Mouse (Mus musculus) forebrain, embryonic 16.5 days (tissue): ENCODE results near the gene Tbc1d9. TPM values are rescaled to one million over a fixed set of nuclear protein-coding genes. Genes with fewer than 3 reads are reported as not detected.

Source experiments
- ATAC-seq: fragments of 200-750 bp; cut with Nextera tagmentation; 2 replicates; pipeline ENCODE4 v1.8.0; 2017; ENCODE audit warnings: mild to moderate bottlenecking, moderate library complexity
- H3K27ac ChIP-seq: fragments of 300-500 bp; sonication (generic); 2 replicates; pipeline ENCODE4 v1.5.1; 2014; ENCODE audit warnings: low read length, control low read depth
- H3K27me3 ChIP-seq: fragments of 300-500 bp; sonication (generic); replicated peaks from 2 replicates; pipeline ENCODE4 v1.6.1; 2014; ENCODE audit warnings: low read length; ENCODE audit not compliant: control insufficient read depth, insufficient read depth
- H3K36me3 ChIP-seq: fragments of 300-500 bp; sonication (generic); 2 replicates; pipeline ENCODE4 v1.6.1; 2014; ENCODE audit not compliant: control insufficient read depth, insufficient read depth
- H3K4me1 ChIP-seq: fragments of 300-500 bp; sonication (generic); replicated peaks from 2 replicates; pipeline ENCODE4 v1.6.1; 2014; ENCODE audit warnings: low read length; ENCODE audit not compliant: control insufficient read depth, insufficient read depth
- H3K4me2 ChIP-seq: fragments of 300-500 bp; sonication (generic); 2 replicates; pipeline ENCODE4 v1.6.1; 2014; ENCODE audit warnings: mild to moderate bottlenecking, low read length, control low read depth
- H3K4me3 ChIP-seq: fragments of 300-500 bp; sonication (generic); replicated peaks from 2 replicates; pipeline ENCODE4 v1.5.1; 2014; ENCODE audit warnings: mild to moderate bottlenecking, low read length, control low read depth
- H3K9ac ChIP-seq: fragments of 300-500 bp; sonication (generic); replicated peaks from 2 replicates; pipeline ENCODE4 v1.6.1; 2014; ENCODE audit warnings: low read depth, low read length, control low read depth
- H3K9me3 ChIP-seq: fragments of 300-500 bp; sonication (generic); 2 replicates; pipeline ENCODE4 v1.6.1; 2016; ENCODE audit warnings: low read length; ENCODE audit not compliant: control insufficient read depth
- WGBS: fragments of 180-500 bp; shearing (Covaris S2); extraction: QIAGEN DNeasy Blood & Tissue Kit; methylation state at CpG from one replicate; pipeline ENCODE4 v1.1.7; 2014; 5-methylcytosine and 5-hydroxymethylcytosine counted together
- polyA plus RNA-seq: library from polyadenylated mRNA; unstranded; fragments of >200 nt; fragmentation: Nextera tagmentation; extraction: Ambion mirVana; gene quantifications from 2 replicates; pipeline ENCODE4 v1.2.1, GENCODE M21; 2015

Tbc1d9 gene
- polyA plus RNA-seq, 1 experiment from 2014 or later: 15.1 TPM

- 0 out of 2 replicates have a peak, but pooled peaks have one; percentile 13 for ATAC-seq
- no peak overlapping the region for H3K4me2 ChIP-seq
- no peaks in the 10 kb centered on the region for H3K27me3 ChIP-seq
- no peak overlapping the region for H3K27ac ChIP-seq
- no peaks in the 10 kb centered on the region for H3K36me3 ChIP-seq
- peaks cover 18% of the 10 kb centered on the region for H3K4me1 ChIP-seq
- 39% methylated on average over 6 of the region's 6 CpGs for WGBS
- H3K9me3 ChIP-seq: no peaks in the 10 kb centered on the region
- no peak overlapping the region for H3K9ac ChIP-seq
- H3K4me3 ChIP-seq: no peak overlapping the region
Measured at GRCm38 (mm10) chr8:83196088-83196487, 30.9 kb downstream of the Tbc1d9 start.

- H3K36me3 ChIP-seq: no peaks in the 10 kb centered on the region
- H3K9me3 ChIP-seq: no peaks in the 10 kb centered on the region
- H3K4me2 ChIP-seq: no peak overlapping the region
- WGBS: 65% methylated on average over 8 of the region's 8 CpGs
- peaks cover 20% of the 10 kb centered on the region for H3K4me1 ChIP-seq
- no peaks in the 10 kb centered on the region for H3K27me3 ChIP-seq
- no peak overlapping the region for H3K27ac ChIP-seq
- no peak for ATAC-seq
- H3K9ac ChIP-seq: no peak overlapping the region
- H3K4me3 ChIP-seq: no peak overlapping the region
Measured at GRCm38 (mm10) chr8:83199715-83200114, 34.6 kb downstream of the Tbc1d9 start.

GRCm38 (mm10) chr8:83200191-83201177 is 35.3 kb downstream of the Tbc1d9 start:
- no peak; the same call in 1 of the 2 replicates for ATAC-seq
- Histone ChIP-seq H3K4me2 (no peak overlapping the region), H3K9me3 (no peaks in the 10 kb centered on the region), H3K27ac (0 out of 2 replicates have a peak overlapping the region, but pooled peaks have one; percentile 36), H3K9ac (no peak overlapping the region), H3K4me1 (peaks cover 20% of the 10 kb centered on the region), H3K4me3 (no peak overlapping the region), H3K36me3 (no peaks in the 10 kb centered on the region), H3K27me3 (no peaks in the 10 kb centered on the region)
- WGBS: 78% methylated on average over 16 of the region's 16 CpGs

- Histone ChIP-seq H3K27me3 (no peaks in the 10 kb centered on the region), H3K4me2 (no peak overlapping the region), H3K27ac (no peak overlapping the region), H3K9me3 (no peaks in the 10 kb centered on the region), H3K9ac (no peak overlapping the region), H3K4me1 (peaks cover 16% of the 10 kb centered on the region), H3K36me3 (no peaks in the 10 kb centered on the region), H3K4me3 (no peak overlapping the region)
- 83% methylated on average over 11 of the region's 11 CpGs for WGBS
- ATAC-seq: no peak
Measured at GRCm38 (mm10) chr8:83202946-83203345, 37.8 kb downstream of the Tbc1d9 start.

GRCm38 (mm10) chr8:83205907-83206306 is 40.8 kb downstream of the Tbc1d9 start:
- Histone ChIP-seq H3K27me3 (no peaks in the 10 kb centered on the region), H3K4me2 (no peak overlapping the region), H3K9ac (no peak overlapping the region), H3K27ac (peak overlapping the region; percentile 64; the same call in 1 of the 2 replicates), H3K36me3 (no peaks in the 10 kb centered on the region), H3K9me3 (no peaks in the 10 kb centered on the region), H3K4me1 (peaks cover 6% of the 10 kb centered on the region; the same call in 1 of the 2 replicates), H3K4me3 (no peak overlapping the region)
- 63% methylated on average over 7 of the region's 7 CpGs for WGBS
- ATAC-seq: peak; percentile 59

GRCm38 (mm10) chr8:83209581-83209980 is 44.4 kb downstream of the Tbc1d9 start:
- no peak overlapping the region for H3K27ac ChIP-seq
- H3K4me1 ChIP-seq: peaks cover 4% of the 10 kb centered on the region; the same call in 1 of the 2 replicates
- H3K9ac ChIP-seq: no peak overlapping the region
- no peaks in the 10 kb centered on the region for H3K27me3 ChIP-seq
- ATAC-seq: no peak
- H3K4me3 ChIP-seq: no peak overlapping the region
- H3K9me3 ChIP-seq: no peaks in the 10 kb centered on the region
- no peak overlapping the region for H3K4me2 ChIP-seq
- 62% methylated on average over 4 of the region's 4 CpGs for WGBS
- H3K36me3 ChIP-seq: 0 out of 2 replicates have a peak, but pooled peaks cover 3% of the 10 kb centered on the region

- H3K9ac ChIP-seq: no peak overlapping the region
- H3K27me3 ChIP-seq: no peaks in the 10 kb centered on the region
- WGBS: 89% methylated on average over 7 of the region's 7 CpGs
- H3K36me3 ChIP-seq: 0 out of 2 replicates have a peak, but pooled peaks cover 3% of the 10 kb centered on the region
- H3K4me1 ChIP-seq: peaks cover 2% of the 10 kb centered on the region; the same call in 1 of the 2 replicates
- no peak overlapping the region for H3K4me3 ChIP-seq
- no peaks in the 10 kb centered on the region for H3K9me3 ChIP-seq
- no peak overlapping the region for H3K4me2 ChIP-seq
- H3K27ac ChIP-seq: no peak overlapping the region
- no peak for ATAC-seq
Measured at GRCm38 (mm10) chr8:83210676-83211075, 45.5 kb downstream of the Tbc1d9 start.

- Histone ChIP-seq H3K27ac (no peak overlapping the region), H3K36me3 (0 out of 2 replicates have a peak, but pooled peaks cover 3% of the 10 kb centered on the region), H3K27me3 (no peaks in the 10 kb centered on the region), H3K4me3 (no peak overlapping the region), H3K4me2 (no peak overlapping the region), H3K4me1 (no peaks in the 10 kb centered on the region), H3K9ac (no peak overlapping the region), H3K9me3 (no peaks in the 10 kb centered on the region)
- 69% methylated on average over 5 of the region's 5 CpGs for WGBS
- ATAC-seq: no peak
Measured at GRCm38 (mm10) chr8:83215065-83215464, 49.9 kb downstream of the Tbc1d9 start.

- 68% methylated on average over 6 of the region's 6 CpGs for WGBS
- no peak overlapping the region for H3K27ac ChIP-seq
- H3K9ac ChIP-seq: no peak overlapping the region
- no peak overlapping the region for H3K4me2 ChIP-seq
- 0 out of 2 replicates have a peak, but pooled peaks cover 3% of the 10 kb centered on the region for H3K36me3 ChIP-seq
- H3K9me3 ChIP-seq: no peaks in the 10 kb centered on the region
- no peak for ATAC-seq
- no peaks in the 10 kb centered on the region for H3K27me3 ChIP-seq
- no peak overlapping the region for H3K4me3 ChIP-seq
- no peaks in the 10 kb centered on the region for H3K4me1 ChIP-seq
Measured at GRCm38 (mm10) chr8:83216520-83216919, 51.4 kb downstream of the Tbc1d9 start.
